Mouse (Mus musculus) ES-E14 (cell line): ENCODE data around the gene Trip10.

ENCODE experiments used
- ZC3H11A ChIP-seq: IDR thresholded peaks from 2 replicates; pipeline ENCODE4 v1.6.1; 2012; ENCODE audit warnings: low read depth, mild to moderate bottlenecking, inconsistent platforms, low read length, borderline replicate concordance
- ZNF384 ChIP-seq: IDR thresholded peaks from 2 replicates; pipeline ENCODE4 v1.6.1; 2012; ENCODE audit warnings: low read depth, low read length, inconsistent platforms

GRCm38 (mm10) chr17:57273846-57274245 lies 24.6 kb downstream of the Trip10 start:
- TF ChIP-seq ZC3H11A (no peak), ZNF384 (no peak)
